Mouse (Mus musculus) hindbrain, embryonic 14.5 days (tissue): ENCODE measurements around the gene Trappc10. TPM values are rescaled to one million over a fixed set of nuclear protein-coding genes. Genes with fewer than 3 reads are reported as not detected.

Experiments
- ATAC-seq: fragments of 200-750 bp; cut with Nextera tagmentation; 2 replicates; pipeline ENCODE4 v1.8.0; 2017; ENCODE audit warnings: moderate number of reproducible peaks, mild to moderate bottlenecking, moderate TSS enrichment, moderate library complexity; ENCODE audit not compliant: low FRiP score
- DNase-seq: peaks from one replicate; pipeline ENCODE4 v3.0.0-alpha.2; 2015; ENCODE audit warnings: low spot score
- H3K27ac ChIP-seq: fragments of 300-500 bp; sonication (generic); 2 replicates; pipeline ENCODE4 v1.5.1; 2014; ENCODE audit warnings: mild to moderate bottlenecking, moderate library complexity
- H3K27me3 ChIP-seq: fragments of 300-500 bp; sonication (generic); 2 replicates; pipeline ENCODE4 v1.6.1; 2014; ENCODE audit warnings: mild to moderate bottlenecking, low read length, mixed read lengths; ENCODE audit not compliant: control insufficient read depth, insufficient read depth
- H3K36me3 ChIP-seq: fragments of 300-500 bp; sonication (generic); replicated peaks from 2 replicates; pipeline ENCODE4 v1.6.1; 2014; ENCODE audit not compliant: control insufficient read depth, insufficient read depth
- H3K4me1 ChIP-seq: fragments of 300-500 bp; sonication (generic); replicated peaks from 2 replicates; pipeline ENCODE4 v1.6.1; 2014; ENCODE audit warnings: antibody characterized with exemption, low read length, mixed read lengths; ENCODE audit not compliant: control insufficient read depth, insufficient read depth
- H3K4me2 ChIP-seq: fragments of 300-500 bp; sonication (generic); replicated peaks from 2 replicates; pipeline ENCODE4 v1.6.1; 2014; ENCODE audit warnings: mild to moderate bottlenecking, moderate library complexity
- H3K4me3 ChIP-seq: fragments of 300-500 bp; sonication (generic); replicated peaks from 2 replicates; pipeline ENCODE4 v1.5.1; 2014; ENCODE audit warnings: mild to moderate bottlenecking, low read length
- H3K9ac ChIP-seq: fragments of 300-500 bp; sonication (generic); 2 replicates; pipeline ENCODE4 v1.6.1; 2014
- H3K9me3 ChIP-seq: fragments of 300-500 bp; sonication (generic); 2 replicates; pipeline ENCODE4 v1.6.1; 2016; ENCODE audit warnings: low read length; ENCODE audit not compliant: control insufficient read depth
- WGBS: fragments of 180-500 bp; shearing (Covaris S2); extraction: QIAGEN DNeasy Blood & Tissue Kit; methylation state at CpG from one replicate; pipeline ENCODE4 v1.1.7; 2014; 5-methylcytosine and 5-hydroxymethylcytosine counted together
- polyA plus RNA-seq: library from polyadenylated mRNA; unstranded; fragments of >200 nt; fragmentation: Nextera tagmentation; extraction: Ambion mirVana; gene quantifications from 2 replicates; pipeline ENCODE4 v1.2.1, GENCODE M21; 2014

Trappc10 gene
- polyA plus RNA-seq, 1 experiment from 2014 or later: 35.5 TPM

DNA sequence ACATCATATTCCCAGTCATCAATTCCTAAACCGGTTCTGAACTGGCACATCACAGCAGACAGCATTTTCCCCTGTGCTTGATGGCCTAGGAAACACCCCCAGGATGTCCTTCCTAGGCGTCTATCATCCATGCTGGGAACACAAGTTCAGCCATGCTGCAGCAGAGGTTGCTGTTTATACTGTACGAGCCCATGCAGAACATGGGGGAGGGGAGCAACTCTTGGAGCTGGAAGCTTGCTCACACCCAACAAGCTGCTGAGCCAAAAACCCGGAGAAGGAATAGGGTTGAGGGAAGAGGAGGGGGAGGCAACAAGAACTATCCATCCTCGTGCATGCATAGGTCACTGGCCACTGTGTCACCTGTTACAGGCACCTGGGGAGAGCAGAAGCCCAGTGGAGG lies 15.9 kb upstream of the Trappc10 start:
- no peaks in the 10 kb centered on the region for H3K27me3 ChIP-seq
- no peaks in the 10 kb centered on the region for H3K4me1 ChIP-seq
- WGBS: 36% methylated on average over 5 of the region's 5 CpGs
- no peaks in the 10 kb centered on the region for H3K36me3 ChIP-seq
- H3K4me3 ChIP-seq: no peak overlapping the region
- no peak overlapping the region for H3K27ac ChIP-seq
- no peak overlapping the region for H3K4me2 ChIP-seq
- ATAC-seq (no peak), DNase-seq (no peak)
- H3K9ac ChIP-seq: no peak overlapping the region
- H3K9me3 ChIP-seq: no peaks in the 10 kb centered on the region

DNA sequence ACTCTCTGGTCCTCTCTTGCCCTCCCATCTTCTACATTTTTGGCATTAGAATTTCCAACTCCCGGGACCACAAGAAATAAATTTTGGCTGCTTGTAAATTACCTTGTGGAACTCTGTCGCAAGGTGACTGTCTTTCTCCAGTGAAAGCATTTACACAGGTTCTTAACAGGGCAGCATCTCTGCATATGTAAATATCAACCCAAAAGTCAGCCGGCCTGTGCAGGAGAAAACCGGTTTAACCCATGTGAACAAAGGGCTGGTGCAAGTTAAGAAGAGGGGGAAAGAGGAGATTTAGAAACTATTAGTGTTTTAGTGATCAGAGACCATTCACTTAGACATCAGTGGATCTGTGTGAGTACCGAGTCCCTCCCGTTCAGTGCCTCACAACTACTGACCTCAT lies 15.3 kb upstream of the Trappc10 start:
- ATAC-seq (no peak), DNase-seq (no peak)
- Histone ChIP-seq H3K27me3 (no peaks in the 10 kb centered on the region), H3K4me1 (no peaks in the 10 kb centered on the region), H3K27ac (no peak overlapping the region), H3K36me3 (no peaks in the 10 kb centered on the region), H3K9ac (no peak overlapping the region), H3K4me2 (no peak overlapping the region), H3K4me3 (no peak overlapping the region), H3K9me3 (no peaks in the 10 kb centered on the region)
- 54% methylated on average over 6 of the region's 6 CpGs for WGBS

DNA sequence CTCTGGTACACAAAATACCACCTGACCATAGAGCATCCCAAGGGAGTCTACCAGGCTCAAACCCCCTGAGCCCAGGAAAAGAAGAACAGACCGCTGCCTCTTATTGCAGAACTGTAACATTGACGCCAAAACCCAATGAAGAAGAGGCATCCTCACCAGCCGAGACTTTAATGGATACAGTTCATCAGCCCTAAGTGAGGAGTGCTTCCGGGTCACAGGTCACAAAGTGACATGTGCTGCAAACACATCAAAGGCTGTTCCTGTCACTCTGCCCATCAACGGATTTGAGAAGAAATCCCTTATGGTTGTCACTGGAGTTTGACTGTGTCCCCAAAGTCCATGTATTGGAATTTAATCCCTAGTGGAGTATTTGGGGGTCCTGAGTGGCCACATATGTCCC lies 14.8 kb upstream of the Trappc10 start:
- Histone ChIP-seq H3K9me3 (no peaks in the 10 kb centered on the region), H3K27me3 (no peaks in the 10 kb centered on the region), H3K27ac (no peak overlapping the region), H3K9ac (no peak overlapping the region), H3K4me3 (no peak overlapping the region), H3K36me3 (no peaks in the 10 kb centered on the region), H3K4me1 (no peaks in the 10 kb centered on the region), H3K4me2 (no peak overlapping the region)
- WGBS: 78% methylated on average over 5 of the region's 5 CpGs
- DNase-seq: no peak
- no peak for ATAC-seq

DNA sequence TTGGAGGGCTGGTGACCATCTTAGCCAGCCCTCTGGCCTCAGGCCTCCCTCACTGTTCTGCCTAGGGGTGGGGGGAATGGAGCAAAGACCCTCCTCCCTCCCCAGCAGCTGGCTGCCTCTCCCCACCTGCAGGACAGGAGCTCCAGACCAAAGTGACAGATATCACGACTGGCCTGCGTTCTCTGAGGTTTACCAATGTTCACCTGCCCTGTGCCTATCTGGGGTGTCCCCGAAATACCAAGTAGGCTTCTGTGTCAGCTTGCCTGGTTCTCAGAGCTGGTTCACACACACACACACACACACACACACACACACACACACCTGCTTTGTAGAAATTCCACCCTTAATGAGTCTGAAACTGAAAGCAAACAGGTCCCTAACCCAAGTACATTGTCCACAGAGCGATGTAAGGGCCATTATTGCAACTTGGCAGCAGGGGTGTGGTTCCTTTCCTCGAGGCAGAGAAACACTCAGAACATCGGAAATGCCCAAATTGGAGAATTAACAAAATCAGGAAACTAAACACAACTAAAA lies 13.8 kb upstream of the Trappc10 start:
- DNase-seq: no peak
- no peak overlapping the region for H3K27ac ChIP-seq
- no peaks in the 10 kb centered on the region for H3K27me3 ChIP-seq
- ATAC-seq: no peak
- H3K36me3 ChIP-seq: no peaks in the 10 kb centered on the region
- no peak overlapping the region for H3K9ac ChIP-seq
- H3K4me3 ChIP-seq: no peak overlapping the region
- no peaks in the 10 kb centered on the region for H3K4me1 ChIP-seq
- WGBS: 83% methylated on average over 6 of the region's 6 CpGs
- H3K4me2 ChIP-seq: no peak overlapping the region
- no peaks in the 10 kb centered on the region for H3K9me3 ChIP-seq

DNA sequence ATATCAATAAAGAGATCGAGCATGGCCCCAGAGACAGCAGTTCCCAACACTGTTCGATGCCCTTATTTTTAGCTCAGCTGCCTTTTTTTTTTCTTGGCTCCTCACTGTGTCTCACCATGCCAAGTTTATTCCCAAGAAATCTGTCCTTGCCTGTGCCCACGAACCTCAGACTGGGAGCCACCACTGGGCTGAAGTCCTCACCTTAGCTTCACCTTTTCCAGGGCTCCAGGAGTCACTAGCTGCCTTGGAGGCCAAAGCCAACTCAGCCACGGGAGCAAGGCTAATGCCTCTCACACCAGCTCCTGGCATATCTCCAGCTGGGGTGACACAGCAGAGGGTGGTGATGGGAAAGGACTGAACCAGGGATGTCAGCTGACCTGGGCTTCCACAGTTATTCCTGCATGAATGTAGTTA lies 11.2 kb upstream of the Trappc10 start:
- DNase-seq: no peak

DNA sequence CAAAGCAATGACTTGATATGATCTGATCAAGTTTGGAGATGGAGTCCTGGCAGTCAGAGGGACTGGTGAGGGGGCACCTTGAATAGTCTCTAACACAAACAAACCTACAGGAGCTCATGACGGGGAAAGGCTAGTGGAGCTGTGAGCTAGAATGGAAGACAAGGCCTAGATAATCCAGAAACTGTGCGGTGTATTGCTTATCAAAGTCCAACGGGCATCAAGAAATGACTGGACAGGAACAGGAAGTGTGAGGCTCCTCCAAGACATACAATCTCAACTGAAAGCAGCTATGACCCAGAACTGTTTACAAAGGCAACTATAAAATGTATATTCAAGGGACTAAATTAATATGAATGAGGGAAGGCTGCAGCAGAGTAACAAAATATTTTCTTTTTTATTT lies 2.8 kb upstream of the Trappc10 start:
- H3K4me3 ChIP-seq: no peak overlapping the region
- WGBS: 85% methylated on average over 3 of the region's 3 CpGs
- H3K27ac ChIP-seq: no peak overlapping the region
- DNase-seq (no peak), ATAC-seq (no peak)
- H3K9me3 ChIP-seq: 0 out of 2 replicates have a peak, but pooled peaks cover 5% of the 10 kb centered on the region
- H3K27me3 ChIP-seq: no peaks in the 10 kb centered on the region
- peaks cover 17% of the 10 kb centered on the region for H3K4me1 ChIP-seq
- no peak overlapping the region for H3K4me2 ChIP-seq
- H3K9ac ChIP-seq: no peak overlapping the region
- H3K36me3 ChIP-seq: 0 out of 2 replicates have a peak, but pooled peaks cover 3% of the 10 kb centered on the region

More for the DNA sequence above, 11.2 kb upstream of the Trappc10 start:
- no peaks in the 10 kb centered on the region for H3K27me3 ChIP-seq
- H3K9me3 ChIP-seq: 0 out of 2 replicates have a peak, but pooled peaks cover 5% of the 10 kb centered on the region
- H3K4me2 ChIP-seq: no peak overlapping the region
- H3K36me3 ChIP-seq: no peaks in the 10 kb centered on the region
- H3K27ac ChIP-seq: no peak overlapping the region
- no peaks in the 10 kb centered on the region for H3K4me1 ChIP-seq
- WGBS: 78% methylated on average over 4 of the region's 4 CpGs
- no peak for ATAC-seq
- H3K4me3 ChIP-seq: no peak overlapping the region
- H3K9ac ChIP-seq: no peak overlapping the region

DNA sequence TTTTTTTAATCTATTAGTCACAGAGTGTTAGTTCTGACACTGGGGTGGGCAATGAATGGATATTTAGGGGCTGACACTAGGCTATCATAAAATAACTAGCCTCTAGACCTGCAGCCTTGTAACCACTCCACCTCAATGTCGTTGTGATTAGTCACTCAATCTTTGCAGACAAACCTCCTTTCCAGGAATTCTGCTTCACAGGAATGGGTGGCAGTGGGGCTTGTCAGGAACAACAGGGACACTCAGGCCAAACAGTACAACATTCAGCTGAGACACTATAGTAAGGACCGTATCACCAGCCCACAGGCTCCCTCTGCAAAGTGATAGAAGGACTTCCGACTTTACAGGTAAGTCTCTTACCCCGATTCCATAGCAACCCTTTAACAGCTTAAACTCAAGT lies 2.3 kb upstream of the Trappc10 start:
- Histone ChIP-seq H3K36me3 (0 out of 2 replicates have a peak, but pooled peaks cover 3% of the 10 kb centered on the region), H3K4me3 (no peak overlapping the region), H3K4me2 (no peak overlapping the region), H3K9ac (no peak overlapping the region), H3K27ac (no peak overlapping the region), H3K4me1 (peaks cover 17% of the 10 kb centered on the region), H3K9me3 (0 out of 2 replicates have a peak, but pooled peaks cover 5% of the 10 kb centered on the region), H3K27me3 (no peaks in the 10 kb centered on the region)
- 84% methylated on average over 4 of the region's 4 CpGs for WGBS
- DNase-seq: no peak
- no peak for ATAC-seq

DNA sequence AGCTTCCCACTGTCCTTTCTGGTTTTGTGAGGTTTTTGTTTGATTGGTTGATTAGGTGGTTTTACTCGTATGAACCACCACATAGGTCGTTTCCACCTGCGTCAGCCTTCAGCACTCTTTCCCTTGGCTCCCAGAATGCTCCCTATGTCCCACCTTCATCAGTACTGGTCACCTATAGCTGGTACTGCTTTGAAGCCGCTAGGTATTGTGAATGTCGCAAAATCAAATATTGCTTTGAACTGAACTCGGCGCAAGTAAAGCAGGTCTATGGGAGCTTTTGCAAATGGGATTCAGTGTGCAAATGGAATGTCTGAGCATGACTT lies 745 bp upstream of the Trappc10 start:
- peak overlapping the region; percentile 86 for H3K27ac ChIP-seq
- H3K9me3 ChIP-seq: no peaks in the 10 kb centered on the region
- 19% methylated on average over 7 of the region's 7 CpGs for WGBS
- H3K4me3 ChIP-seq: peak overlapping the region; percentile 76
- H3K4me2 ChIP-seq: peak overlapping the region; percentile 78
- H3K9ac ChIP-seq: peak overlapping the region; percentile 88
- 0 out of 2 replicates have a peak, but pooled peaks cover 3% of the 10 kb centered on the region for H3K36me3 ChIP-seq
- ATAC-seq (peak; percentile 19; the same call in 1 of the 2 replicates), DNase-seq (peak; percentile 50)
- peaks cover 17% of the 10 kb centered on the region for H3K4me1 ChIP-seq
- H3K27me3 ChIP-seq: no peaks in the 10 kb centered on the region

DNA sequence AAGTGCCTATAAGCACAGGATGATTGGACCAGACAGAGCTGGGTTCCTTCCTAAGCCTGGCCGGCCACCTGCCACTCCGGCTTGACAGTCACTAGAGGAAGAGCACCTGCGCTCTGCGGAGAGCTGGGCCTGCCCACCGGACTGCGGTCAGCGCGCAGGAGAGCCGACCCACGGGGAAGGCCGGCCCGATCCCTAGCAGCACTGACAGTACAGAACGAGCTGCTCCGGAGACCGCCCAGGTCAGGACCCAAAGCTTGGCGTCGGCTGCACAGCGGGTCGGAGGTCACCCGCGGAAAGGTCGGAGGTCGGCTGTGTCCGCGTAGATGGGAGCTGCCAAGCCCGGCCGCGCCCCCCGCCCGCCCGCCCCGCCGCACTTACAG lies 393 bp downstream of the Trappc10 start:
- Histone ChIP-seq H3K27ac (peak overlapping the region; percentile 86), H3K36me3 (0 out of 2 replicates have a peak, but pooled peaks cover 4% of the 10 kb centered on the region), H3K4me2 (peak overlapping the region; percentile 78), H3K9ac (peak overlapping the region; percentile 88), H3K4me1 (peaks cover 17% of the 10 kb centered on the region), H3K4me3 (peak overlapping the region; percentile 76), H3K27me3 (no peaks in the 10 kb centered on the region), H3K9me3 (no peaks in the 10 kb centered on the region)
- DNase-seq (no peak), ATAC-seq (peak; percentile 49)
- under 1% methylated on average over 23 of the region's 33 CpGs for whole genome bisulfite sequencing

DNA sequence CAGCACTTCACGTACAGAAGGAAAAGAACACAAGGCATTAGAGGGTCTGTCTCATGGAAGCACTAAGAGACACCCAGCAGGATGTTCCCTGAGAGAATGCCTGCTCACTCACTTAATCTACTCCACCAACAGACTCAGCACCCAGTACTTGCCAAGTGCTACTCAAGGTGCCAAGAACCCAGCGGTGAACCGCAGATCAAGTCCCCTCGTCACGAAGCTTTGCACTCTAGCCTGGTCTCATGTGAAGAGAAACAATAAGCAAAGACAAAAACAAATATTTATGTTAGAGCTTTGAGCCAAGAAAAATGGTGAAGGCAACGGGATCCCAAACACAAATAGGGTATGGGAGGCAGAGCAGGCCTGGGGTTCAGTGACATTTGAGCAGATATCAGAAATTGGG lies 5.5 kb downstream of the Trappc10 start:
- Histone ChIP-seq H3K4me1 (peaks cover 12% of the 10 kb centered on the region), H3K27ac (no peak overlapping the region), H3K4me3 (no peak overlapping the region), H3K9me3 (no peaks in the 10 kb centered on the region), H3K36me3 (0 out of 2 replicates have a peak, but pooled peaks cover 7% of the 10 kb centered on the region), H3K4me2 (no peak overlapping the region), H3K27me3 (no peaks in the 10 kb centered on the region), H3K9ac (no peak overlapping the region)
- 87% methylated on average over 6 of the region's 6 CpGs for WGBS
- DNase-seq (no peak), ATAC-seq (no peak)
